Mouse (Mus musculus) intestine, postnatal 0 days (tissue): ENCODE measurements around the gene Npas3. TPM values are rescaled to one million over a fixed set of nuclear protein-coding genes. Genes with fewer than 3 reads are reported as not detected.

ENCODE experiments used
- ATAC-seq: fragments of 200-750 bp; cut with Nextera tagmentation; 2 replicates; pipeline ENCODE4 v1.8.0; 2017; ENCODE audit warnings: mild to moderate bottlenecking, moderate TSS enrichment, moderate library complexity
- H3K27ac ChIP-seq: fragments of 300-500 bp; sonication (generic); 2 replicates; pipeline ENCODE4 v1.5.1; 2014; ENCODE audit warnings: mild to moderate bottlenecking, low read depth, low read length, moderate library complexity
- H3K27me3 ChIP-seq: fragments of 300-500 bp; sonication (generic); replicated peaks from 2 replicates; pipeline ENCODE4 v1.6.1; 2014; ENCODE audit warnings: low read length, mixed read lengths; ENCODE audit not compliant: control insufficient read depth, insufficient read depth
- H3K36me3 ChIP-seq: fragments of 300-500 bp; sonication (generic); 2 replicates; pipeline ENCODE4 v1.6.1; 2014; ENCODE audit warnings: mild to moderate bottlenecking, moderate library complexity; ENCODE audit not compliant: control insufficient read depth, insufficient read depth
- H3K4me1 ChIP-seq: fragments of 300-500 bp; sonication (generic); replicated peaks from 2 replicates; pipeline ENCODE4 v1.6.1; 2014; ENCODE audit warnings: antibody characterized with exemption, low read length, mixed read lengths; ENCODE audit not compliant: control insufficient read depth, insufficient read depth
- H3K4me2 ChIP-seq: fragments of 300-500 bp; sonication (generic); replicated peaks from 2 replicates; pipeline ENCODE4 v1.6.1; 2014; ENCODE audit warnings: low read depth, mild to moderate bottlenecking, moderate library complexity
- H3K4me3 ChIP-seq: fragments of 300-500 bp; sonication (generic); 2 replicates; pipeline ENCODE4 v1.5.1; 2014; ENCODE audit warnings: low read depth, low read length
- H3K9ac ChIP-seq: fragments of 300-500 bp; sonication (generic); 2 replicates; pipeline ENCODE4 v1.6.1; 2014; ENCODE audit warnings: mild to moderate bottlenecking, low read depth, low read length
- H3K9me3 ChIP-seq: fragments of 300-500 bp; sonication (generic); 2 replicates; pipeline ENCODE4 v1.6.1; 2016; ENCODE audit warnings: mixed run types; ENCODE audit not compliant: control insufficient read depth
- CTCF ChIP-seq: sonication (generic); IDR thresholded peaks from 2 replicates; pipeline ENCODE4 v1.5.1; 2016; ENCODE audit warnings: low read depth, mild to moderate bottlenecking, control low read depth, antibody characterized with exemption, moderate library complexity
- WGBS: fragments of 180-500 bp; shearing (Covaris S2); extraction: QIAGEN DNeasy Blood & Tissue Kit; methylation state at CpG from one replicate; pipeline ENCODE4 v1.1.7; 2014; 5-methylcytosine and 5-hydroxymethylcytosine counted together
- polyA plus RNA-seq: library from polyadenylated mRNA; unstranded; fragments of >200 nt; fragmentation: Nextera tagmentation; extraction: Ambion mirVana; gene quantifications from 2 replicates; pipeline ENCODE4 v1.2.1, GENCODE M21; 2015

Gene Npas3
- polyA plus RNA-seq, 1 experiment from 2014 or later = 0.48 TPM

DNA sequence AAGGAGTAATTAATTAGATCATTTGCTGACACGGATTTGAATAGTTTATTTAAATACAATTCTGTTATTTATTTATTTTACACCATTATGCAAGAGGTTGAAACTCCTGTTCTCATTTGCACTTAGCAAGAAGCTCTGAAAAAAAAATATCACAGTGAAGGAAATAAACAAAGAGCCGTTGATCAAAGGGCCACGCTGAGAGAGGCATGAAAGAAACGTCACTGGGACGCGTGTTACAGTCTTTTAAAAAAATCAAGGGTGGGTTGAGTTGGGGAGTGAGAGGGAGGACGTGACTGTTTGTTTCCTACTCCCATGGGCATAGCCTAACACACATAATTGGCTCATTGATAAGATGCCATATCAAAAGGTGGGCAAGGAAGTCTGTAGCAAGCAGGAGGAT, 505.8 kb downstream of the Npas3 start:
- Histone ChIP-seq H3K4me2 (no peak overlapping the region), H3K36me3 (no peaks in the 10 kb centered on the region), H3K4me3 (no peak overlapping the region), H3K9ac (no peak overlapping the region), H3K4me1 (no peaks in the 10 kb centered on the region), H3K27me3 (no peaks in the 10 kb centered on the region), H3K27ac (no peak overlapping the region), H3K9me3 (no peaks in the 10 kb centered on the region)
- WGBS = 42% methylated on average over 7 of the region's 7 CpGs
- no peak for ATAC-seq
- no peak for TF ChIP-seq CTCF

DNA sequence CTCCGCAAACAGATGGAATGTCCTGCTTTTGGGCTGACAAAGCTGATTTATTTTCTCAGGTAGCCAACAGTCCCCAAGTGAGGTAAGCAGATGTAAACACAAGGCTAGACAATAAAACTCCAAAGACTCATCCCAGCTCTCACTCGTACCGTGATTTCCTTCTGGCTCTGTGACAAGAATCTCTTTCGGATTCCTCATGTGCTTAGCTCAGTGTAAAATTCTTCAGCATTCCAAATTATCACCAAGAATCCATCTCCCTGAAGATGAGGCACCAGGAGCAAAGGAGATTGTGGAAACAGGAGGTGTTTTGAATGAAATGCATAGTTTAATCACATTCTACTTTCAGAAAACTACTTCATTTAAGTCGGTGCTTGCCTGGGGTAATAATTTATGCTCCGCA, 509.2 kb downstream of the Npas3 start:
- Histone ChIP-seq H3K4me3 (no peak overlapping the region), H3K4me2 (no peak overlapping the region), H3K36me3 (no peaks in the 10 kb centered on the region), H3K9me3 (no peaks in the 10 kb centered on the region), H3K9ac (no peak overlapping the region), H3K27me3 (no peaks in the 10 kb centered on the region), H3K4me1 (no peaks in the 10 kb centered on the region), H3K27ac (no peak overlapping the region)
- WGBS = 49% methylated on average over 6 of the region's 6 CpGs
- no peak for TF ChIP-seq CTCF
- ATAC-seq = no peak

DNA sequence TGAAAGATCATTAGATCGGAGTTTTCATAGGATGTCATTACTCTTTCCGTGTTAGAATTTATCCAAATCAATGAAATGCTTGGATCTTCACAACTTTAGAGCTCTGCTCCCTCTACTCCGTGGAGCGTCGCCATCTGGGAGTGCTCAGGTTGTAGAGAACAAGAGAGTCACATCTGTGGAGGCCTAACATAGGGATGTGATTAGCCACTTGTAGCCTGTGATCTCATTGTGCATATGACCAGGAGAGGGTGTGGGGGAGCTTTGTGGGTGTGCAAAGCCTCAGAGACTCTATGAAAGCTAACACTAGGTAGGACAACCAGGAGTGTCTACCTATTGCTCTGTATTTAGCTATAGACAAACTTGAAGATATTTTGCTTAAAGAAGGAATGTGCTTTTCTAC, 509.9 kb downstream of the Npas3 start:
- no peak overlapping the region for H3K4me3 ChIP-seq
- H3K4me2 ChIP-seq = no peak overlapping the region
- no peak overlapping the region for H3K27ac ChIP-seq
- no peaks in the 10 kb centered on the region for H3K36me3 ChIP-seq
- H3K9ac ChIP-seq = no peak overlapping the region
- H3K9me3 ChIP-seq = no peaks in the 10 kb centered on the region
- no peaks in the 10 kb centered on the region for H3K27me3 ChIP-seq
- 88% methylated on average over 5 of the region's 5 CpGs for WGBS
- no peaks in the 10 kb centered on the region for H3K4me1 ChIP-seq
- no peak for ATAC-seq
- no peak for TF ChIP-seq CTCF

DNA sequence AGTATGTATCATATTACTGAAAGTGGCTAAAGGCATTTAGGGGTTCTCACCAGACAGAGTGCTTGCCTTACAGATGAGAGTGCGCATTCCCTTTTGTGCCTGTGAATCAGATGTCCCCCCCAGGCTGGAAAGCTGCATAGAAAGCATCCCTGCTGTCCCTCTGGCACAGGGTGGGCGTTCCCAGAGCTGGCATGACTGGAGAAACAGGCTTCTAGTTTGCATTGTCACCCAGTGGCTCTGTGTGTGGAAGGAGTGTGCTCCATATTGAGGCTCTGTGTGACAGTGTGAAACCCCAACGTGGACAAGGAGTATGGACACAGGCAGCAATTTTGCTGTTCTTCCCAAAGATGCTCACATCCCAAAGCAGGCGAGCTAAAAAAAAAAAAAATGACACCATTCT, 515.7 kb downstream of the Npas3 start:
- no peak overlapping the region for H3K4me3 ChIP-seq
- WGBS = 49% methylated on average over 4 of the region's 4 CpGs
- H3K36me3 ChIP-seq = no peaks in the 10 kb centered on the region
- H3K4me2 ChIP-seq = no peak overlapping the region
- H3K27me3 ChIP-seq = no peaks in the 10 kb centered on the region
- H3K9ac ChIP-seq = no peak overlapping the region
- no peak overlapping the region for H3K27ac ChIP-seq
- H3K4me1 ChIP-seq = no peaks in the 10 kb centered on the region
- no peak for TF ChIP-seq CTCF
- H3K9me3 ChIP-seq = no peaks in the 10 kb centered on the region
- no peak for ATAC-seq

DNA sequence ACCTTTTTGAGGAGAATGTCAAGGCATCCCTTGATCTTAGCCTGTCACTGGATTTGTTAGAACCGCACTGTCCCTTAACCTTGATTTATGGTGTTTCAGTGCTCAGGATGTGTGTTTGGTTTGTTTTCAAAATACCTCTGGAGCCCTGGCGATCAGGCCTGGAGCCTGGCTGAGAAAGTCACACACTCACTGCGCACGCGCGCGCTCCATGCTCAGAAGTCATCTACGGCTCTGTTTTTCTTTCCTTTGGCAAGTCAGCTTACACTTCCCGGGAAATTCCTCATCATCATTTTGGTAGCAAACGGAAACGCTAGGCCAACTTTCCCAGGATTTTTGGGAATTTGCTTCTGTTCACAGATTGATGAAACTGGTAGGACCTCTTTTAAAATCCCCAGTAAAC, 519.9 kb downstream of the Npas3 start:
- no peak for TF ChIP-seq CTCF
- Histone ChIP-seq H3K9ac (no peak overlapping the region), H3K36me3 (no peaks in the 10 kb centered on the region), H3K27me3 (no peaks in the 10 kb centered on the region), H3K9me3 (no peaks in the 10 kb centered on the region), H3K4me2 (0 out of 2 replicates have a peak overlapping the region, but pooled peaks have one; percentile 13), H3K4me3 (no peak overlapping the region), H3K27ac (no peak overlapping the region), H3K4me1 (no peaks in the 10 kb centered on the region)
- no peak for ATAC-seq
- WGBS = 63% methylated on average over 11 of the region's 11 CpGs

DNA sequence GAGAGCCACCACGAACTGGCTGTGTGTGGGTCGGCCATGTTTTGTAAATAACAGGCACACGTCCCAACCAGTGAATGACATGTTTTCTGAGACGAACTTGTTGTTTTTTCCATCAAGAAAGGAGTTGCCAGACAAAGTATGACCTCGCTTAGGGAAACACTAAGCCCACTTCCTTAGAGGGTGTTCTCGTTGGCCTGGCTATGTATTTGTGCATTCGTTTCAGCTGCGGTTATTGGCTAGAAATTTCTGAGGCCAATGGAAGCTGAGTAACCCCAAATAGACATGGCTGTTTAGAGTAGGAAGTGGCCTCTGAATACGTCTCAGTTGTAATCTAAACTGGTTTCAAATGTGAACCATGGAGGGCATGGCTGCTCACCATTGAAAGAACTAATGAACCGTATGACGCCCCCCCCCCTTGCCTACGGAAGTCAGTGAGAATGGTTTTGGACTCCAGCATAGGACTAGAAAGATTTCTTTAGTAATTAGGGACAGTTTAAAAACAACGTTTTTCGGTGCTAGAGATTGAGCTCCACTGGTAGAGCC, 523.0 kb downstream of the Npas3 start:
- no peak overlapping the region for H3K27ac ChIP-seq
- no peak overlapping the region for H3K4me2 ChIP-seq
- no peaks in the 10 kb centered on the region for H3K36me3 ChIP-seq
- no peak for ATAC-seq
- no peaks in the 10 kb centered on the region for H3K9me3 ChIP-seq
- no peak overlapping the region for H3K9ac ChIP-seq
- no peaks in the 10 kb centered on the region for H3K4me1 ChIP-seq
- WGBS = 86% methylated on average over 14 of the region's 14 CpGs
- no peak overlapping the region for H3K4me3 ChIP-seq
- no peak for TF ChIP-seq CTCF
- no peaks in the 10 kb centered on the region for H3K27me3 ChIP-seq
